Mouse (Mus musculus) Patski (cell line): ENCODE data around the gene Tbx21. TPM values are rescaled to one million over a fixed set of nuclear protein-coding genes. Genes with fewer than 3 reads are reported as not detected.
A peak's percentile ranks its signal among the peaks of the same experiment; 100 is the strongest.

ENCODE experiments used
- ATAC-seq: fragments of 100-300 bp; one replicate; pipeline ENCODE4 v1.8.0; 2021
- CTCF ChIA-PET: fragments of 350-600 bp; sonication (Branson Sonifier 250); formaldehyde crosslinking; loops from one replicate; lab custom pipeline; 2022; ENCODE audit warnings: inconsistent platforms; lab: Charles Lee
- POLR2A ChIA-PET: fragments of 350-600 bp; sonication (Branson Sonifier 250); formaldehyde crosslinking; loops from one replicate; lab custom pipeline; 2022; ENCODE audit warnings: antibody characterized with exemption, inconsistent platforms; lab: Charles Lee
- DNase-seq: peaks from one replicate; pipeline ENCODE4 v3.0.0-alpha.2; 2011; ENCODE audit warnings: low read depth, low spot score
- H3K27me3 ChIP-seq: fragments of 371-371 bp; one replicate; pipeline ENCODE4 v1.5.1; 2021
- CTCF ChIP-seq: fragments of 100-300 bp; IDR thresholded peaks from one replicate; pipeline ENCODE4 v1.5.1; 2021
- in situ Hi-C: fragments of 300-500 bp; cut with MboI; formaldehyde crosslinking; loops from 3 replicates; pipeline ENCODE4 v1.11.1; 2018; ENCODE audit warnings: low pct_unique_long_range_greater_than_20kb, mixed read lengths
- polyA plus RNA-seq: library from polyadenylated mRNA; unstranded; gene quantifications from one replicate; pipeline ENCODE4 v1.2.3, GENCODE M21; 2021

Gene Tbx21
- polyA plus RNA-seq, 1 experiment from 2014 or later: not detected

- H3K27me3 ChIP-seq: no peaks in the 10 kb centered on the region
- TF ChIP-seq CTCF: no peak
- in situ Hi-C loops: loop anchor here (25.0 kb wide), 1 partner anchor 252 kb away; no protein-coding TSS in a partner anchor
- DNase-seq (no peak), ATAC-seq (no peak)
- ChIA-PET CTCF (interaction anchor here (1.0 to 1.4 kb wide), 2 partner anchors 8 to 59 kb away, joined by 3 read pairs; no protein-coding TSS in a partner anchor), POLR2A (no interaction called here)
Measured at GRCm38 (mm10) chr11:97084821-97085505, 30.2 kb downstream of the Tbx21 start.

GRCm38 (mm10) chr11:97083401-97084140 lies 31.6 kb downstream of the Tbx21 start:
- H3K27me3 ChIP-seq: no peaks in the 10 kb centered on the region
- DNase-seq (no peak), ATAC-seq (peak; percentile 47)
- ChIA-PET POLR2A (no interaction called here), CTCF (interaction anchor here (1.0 to 1.4 kb wide), 3 partner anchors 9 to 57 kb away, joined by 3 to 5 read pairs (median 3); no protein-coding TSS in a partner anchor)
- no peak for TF ChIP-seq CTCF
- in situ Hi-C loops: loop anchor here (25.0 kb wide), 1 partner anchor 254 kb away; no protein-coding TSS in a partner anchor

- ChIA-PET POLR2A (no interaction called here), CTCF (interaction anchor here (1.2 kb wide), 1 partner anchor 8 kb away, joined by 5 read pairs; no protein-coding TSS in a partner anchor)
- no peaks in the 10 kb centered on the region for H3K27me3 ChIP-seq
- DNase-seq (no peak), ATAC-seq (no peak)
- peak; percentile 66 for TF ChIP-seq CTCF
- in situ Hi-C loops: loop anchor here (25.0 kb wide), 1 partner anchor 254 kb away; no protein-coding TSS in a partner anchor
Measured at GRCm38 (mm10) chr11:97082977-97083376, 32.2 kb downstream of the Tbx21 start.

GRCm38 (mm10) chr11:97080291-97080690 lies 34.8 kb downstream of the Tbx21 start:
- no peak for ATAC-seq
- in situ Hi-C loops: loop anchor here (25.0 kb wide), 1 partner anchor 257 kb away; no protein-coding TSS in a partner anchor
- no peak for TF ChIP-seq CTCF
- POLR2A ChIA-PET: no interaction called here
- DNase-seq: no peak
- H3K27me3 ChIP-seq: no peaks in the 10 kb centered on the region
- CTCF ChIA-PET: interaction anchor here (0.6 kb wide), 1 partner anchor 97 kb away, joined by 3 read pairs; no protein-coding TSS in a partner anchor

GRCm38 (mm10) chr11:97078751-97079150 lies 36.4 kb downstream of the Tbx21 start:
- ChIA-PET CTCF (no interaction called here), POLR2A (no interaction called here)
- DNase-seq (no peak), ATAC-seq (no peak)
- no peak for TF ChIP-seq CTCF
- no peaks in the 10 kb centered on the region for H3K27me3 ChIP-seq
- in situ Hi-C loops: loop anchor here (25.0 kb wide), 1 partner anchor 259 kb away; no protein-coding TSS in a partner anchor

- CTCF ChIA-PET: interaction anchor here (1.3 kb wide), 1 partner anchor 9 kb away, joined by 5 read pairs; no protein-coding TSS in a partner anchor
- no peak for TF ChIP-seq CTCF
- ATAC-seq: no peak
- no peak for DNase-seq
- POLR2A ChIA-PET: no interaction called here
- in situ Hi-C loops: loop anchor here (5.0 kb wide), 1 partner anchor 73 kb away; no protein-coding TSS in a partner anchor
- no peaks in the 10 kb centered on the region for H3K27me3 ChIP-seq
Measured at GRCm38 (mm10) chr11:97074235-97074634, 40.9 kb downstream of the Tbx21 start.

- in situ Hi-C loops: loop anchor here (5.0 kb wide), 1 partner anchor 75 kb away; no protein-coding TSS in a partner anchor
- ATAC-seq: no peak
Measured at GRCm38 (mm10) chr11:97072533-97072932, 42.6 kb downstream of the Tbx21 start.

GRCm38 (mm10) chr11:97071129-97071528 lies 44.0 kb downstream of the Tbx21 start:
- no peak for DNase-seq
- ChIA-PET POLR2A (no interaction called here), CTCF (interaction anchor here (0.9 kb wide), 1 partner anchor 48 kb away, joined by 3 read pairs; no protein-coding TSS in a partner anchor)
- in situ Hi-C loops: loop anchor here (5.0 kb wide), 1 partner anchor 76 kb away; no protein-coding TSS in a partner anchor
- ATAC-seq: no peak
- H3K27me3 ChIP-seq: no peaks in the 10 kb centered on the region
- TF ChIP-seq CTCF: no peak

More at GRCm38 (mm10) chr11:97072533-97072932, 42.6 kb downstream of the Tbx21 start:
- POLR2A ChIA-PET: no interaction called here
- H3K27me3 ChIP-seq: no peaks in the 10 kb centered on the region
- no peak for TF ChIP-seq CTCF
- CTCF ChIA-PET: interaction anchor here (0.7 to 1.4 kb wide), 5 partner anchors 9 to 104 kb away, joined by 3 to 4 read pairs (median 3); no protein-coding TSS in a partner anchor
- DNase-seq: no peak

GRCm38 (mm10) chr11:97069770-97070169 lies 45.4 kb downstream of the Tbx21 start:
- DNase-seq (no peak), ATAC-seq (no peak)
- POLR2A ChIA-PET: no interaction called here
- CTCF ChIA-PET: no interaction called here
- no peak for TF ChIP-seq CTCF
- no peaks in the 10 kb centered on the region for H3K27me3 ChIP-seq
- in situ Hi-C loops: loop anchor here (5.0 kb wide), 1 partner anchor 78 kb away; no protein-coding TSS in a partner anchor

GRCm38 (mm10) chr11:97069333-97069732 lies 45.8 kb downstream of the Tbx21 start:
- ATAC-seq (no peak), DNase-seq (no peak)
- ChIA-PET CTCF (no interaction called here), POLR2A (interaction anchor here (0.6 kb wide), 1 partner anchor 13 kb away, joined by 4 read pairs; no protein-coding TSS in a partner anchor)
- no peaks in the 10 kb centered on the region for H3K27me3 ChIP-seq
- no peak for TF ChIP-seq CTCF
- in situ Hi-C loops: no loop called here
